Mouse (Mus musculus) limb, embryonic 11.5 days (tissue): ENCODE measurements at regions not wholly inside any gene's neighbourhood (a gene's known extent, or its start where the extent isn't known, plus 50 kb on each side); places are given as distances from the start of the nearest gene placed in this dataset.
A peak's percentile ranks its signal among the peaks of the same experiment; 100 is the strongest.

Experiments used
- ATAC-seq: fragments of 200-750 bp; cut with Nextera tagmentation; 2 replicates; pipeline ENCODE4 v1.8.0; 2017; ENCODE audit warnings: low read depth; ENCODE audit not compliant: insufficient number of reproducible peaks, low FRiP score, low TSS enrichment
- DNase-seq: peaks from one replicate; pipeline ENCODE4 v3.0.0-alpha.2; 2015; ENCODE audit warnings: low spot score
- H3K27ac ChIP-seq: fragments of 300-500 bp; sonication (generic); replicated peaks from 2 replicates; pipeline ENCODE4 v1.5.1; 2014; ENCODE audit warnings: low read depth, mild to moderate bottlenecking, low read length
- H3K27me3 ChIP-seq: fragments of 300-500 bp; sonication (generic); 2 replicates; pipeline ENCODE4 v1.6.1; 2014; ENCODE audit warnings: mild to moderate bottlenecking, low read length, mixed read lengths; ENCODE audit not compliant: control insufficient read depth, insufficient read depth
- H3K36me3 ChIP-seq: fragments of 300-500 bp; sonication (generic); 2 replicates; pipeline ENCODE4 v1.6.1; 2014; ENCODE audit warnings: mild to moderate bottlenecking, low read length, moderate library complexity, mixed read lengths; ENCODE audit not compliant: control insufficient read depth, insufficient read depth
- H3K4me1 ChIP-seq: fragments of 300-500 bp; sonication (generic); 2 replicates; pipeline ENCODE4 v1.6.1; 2014; ENCODE audit warnings: low read length, mixed read lengths; ENCODE audit not compliant: control insufficient read depth, insufficient read depth
- H3K4me2 ChIP-seq: fragments of 300-500 bp; sonication (generic); 2 replicates; pipeline ENCODE4 v1.6.1; 2014; ENCODE audit warnings: low read depth, mild to moderate bottlenecking, moderate library complexity; ENCODE audit not compliant: severe bottlenecking
- H3K4me3 ChIP-seq: fragments of 300-500 bp; sonication (generic); 2 replicates; pipeline ENCODE4 v1.5.1; 2014; ENCODE audit warnings: low read depth, low read length
- H3K9ac ChIP-seq: fragments of 300-500 bp; sonication (generic); 2 replicates; pipeline ENCODE4 v1.6.1; 2014; ENCODE audit warnings: mild to moderate bottlenecking, low read length
- H3K9me3 ChIP-seq: fragments of 300-500 bp; sonication (generic); 2 replicates; pipeline ENCODE4 v1.6.1; 2016; ENCODE audit warnings: low read length; ENCODE audit not compliant: control insufficient read depth
- WGBS: fragments of 180-500 bp; shearing (Covaris S2); extraction: QIAGEN DNeasy Blood & Tissue Kit; methylation state at CpG from one replicate; pipeline ENCODE4 v1.1.7; 2014; 5-methylcytosine and 5-hydroxymethylcytosine counted together

DNA sequence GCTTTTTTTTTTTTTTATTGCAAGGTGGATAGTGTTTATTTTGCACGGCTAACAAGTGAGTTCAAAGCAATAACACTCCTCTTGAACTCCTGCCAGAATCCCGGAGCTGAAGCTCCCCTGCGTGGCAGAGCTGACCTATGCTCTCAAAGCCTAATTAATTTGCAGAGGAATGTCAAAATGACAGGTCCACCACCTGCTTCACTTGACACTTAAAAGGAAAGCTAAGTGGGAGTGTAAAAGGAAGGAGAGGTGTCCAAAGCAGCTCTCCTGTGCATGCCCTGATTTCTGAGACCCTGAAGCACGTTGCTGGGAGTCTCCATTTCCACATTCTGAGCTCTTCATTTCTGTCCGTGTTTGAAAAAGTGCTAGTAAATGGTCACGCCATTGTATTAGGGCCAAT is 80.8 kb downstream of the Spry2 start:
- H3K4me2 ChIP-seq, result peak overlapping the region; percentile 18
- H3K27ac ChIP-seq, result no peak overlapping the region
- H3K36me3 ChIP-seq, result no peaks in the 10 kb centered on the region
- H3K9me3 ChIP-seq, result no peaks in the 10 kb centered on the region
- no peak overlapping the region for H3K4me3 ChIP-seq
- no peaks in the 10 kb centered on the region for H3K27me3 ChIP-seq
- peaks cover 6% of the 10 kb centered on the region; the same call in 1 of the 2 replicates for H3K4me1 ChIP-seq
- DNase-seq (peak; percentile 45), ATAC-seq (peak; percentile 27; the same call in 1 of the 2 replicates)
- H3K9ac ChIP-seq, result no peak overlapping the region
- 21% methylated on average over 6 of the region's 6 CpGs for WGBS

GRCm38 (mm10) chr14:105815281-105815680 is 81.3 kb downstream of the Spry2 start:
- no peak overlapping the region for H3K9ac ChIP-seq
- H3K4me1 ChIP-seq, result peaks cover 6% of the 10 kb centered on the region; the same call in 1 of the 2 replicates
- WGBS, result 6% methylated on average over 12 of the region's 12 CpGs
- H3K4me2 ChIP-seq, result peak overlapping the region; percentile 18
- ATAC-seq (peak; percentile 40; the same call in 1 of the 2 replicates), DNase-seq (peak; percentile 55)
- no peaks in the 10 kb centered on the region for H3K36me3 ChIP-seq
- H3K27me3 ChIP-seq, result no peaks in the 10 kb centered on the region
- H3K27ac ChIP-seq, result no peak overlapping the region
- no peaks in the 10 kb centered on the region for H3K9me3 ChIP-seq
- H3K4me3 ChIP-seq, result no peak overlapping the region

DNA sequence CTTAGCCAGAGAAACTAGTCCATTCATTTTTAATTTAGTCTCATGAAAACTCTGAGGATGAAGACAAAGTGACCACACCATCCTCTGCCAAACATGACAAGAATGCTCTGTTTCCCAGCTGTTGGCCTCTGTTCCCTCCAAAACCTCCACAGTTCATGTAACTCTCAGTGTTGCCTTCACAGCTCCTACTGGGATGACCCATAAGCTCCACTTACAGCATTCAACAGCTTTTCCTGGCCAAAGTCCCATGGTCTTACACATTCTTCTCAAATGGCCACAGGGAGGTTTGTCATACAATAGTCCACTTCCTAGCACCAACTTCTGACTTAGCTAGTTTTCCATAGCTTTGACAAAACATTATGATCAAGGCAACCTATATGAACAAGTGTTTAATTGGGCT is 83.0 kb downstream of the Spry2 start:
- Histone ChIP-seq H3K36me3 (no peaks in the 10 kb centered on the region), H3K4me1 (peaks cover 6% of the 10 kb centered on the region; the same call in 1 of the 2 replicates), H3K9ac (no peak overlapping the region), H3K27me3 (no peaks in the 10 kb centered on the region), H3K4me2 (no peak overlapping the region), H3K9me3 (no peaks in the 10 kb centered on the region), H3K27ac (no peak overlapping the region), H3K4me3 (no peak overlapping the region)
- DNase-seq, result no peak
- no peak for ATAC-seq

- H3K9ac ChIP-seq, result no peak overlapping the region
- 84% methylated on average over 6 of the region's 6 CpGs for WGBS
- H3K36me3 ChIP-seq, result no peaks in the 10 kb centered on the region
- peaks cover 6% of the 10 kb centered on the region; the same call in 1 of the 2 replicates for H3K4me1 ChIP-seq
- H3K4me3 ChIP-seq, result no peak overlapping the region
- ATAC-seq (no peak), DNase-seq (no peak)
- no peaks in the 10 kb centered on the region for H3K9me3 ChIP-seq
- H3K4me2 ChIP-seq, result no peak overlapping the region
- no peak overlapping the region for H3K27ac ChIP-seq
- no peaks in the 10 kb centered on the region for H3K27me3 ChIP-seq
These were observed 83.5 kb downstream of the Spry2 start for GRCm38 (mm10) chr14:105813097-105813496.

- H3K9ac ChIP-seq, result no peak overlapping the region
- ATAC-seq, result no peak
- H3K4me1 ChIP-seq, result peaks cover 7% of the 10 kb centered on the region
- H3K4me3 ChIP-seq, result no peak overlapping the region
- WGBS, result 81% methylated on average over 6 of the region's 6 CpGs
- peak; percentile 16 for DNase-seq
- no peak overlapping the region for H3K27ac ChIP-seq
- no peaks in the 10 kb centered on the region for H3K27me3 ChIP-seq
- no peaks in the 10 kb centered on the region for H3K9me3 ChIP-seq
- no peak overlapping the region for H3K4me2 ChIP-seq
- no peaks in the 10 kb centered on the region for H3K36me3 ChIP-seq
These were observed 90.9 kb downstream of the Spry2 start for GRCm38 (mm10) chr14:105805762-105806161.

DNA sequence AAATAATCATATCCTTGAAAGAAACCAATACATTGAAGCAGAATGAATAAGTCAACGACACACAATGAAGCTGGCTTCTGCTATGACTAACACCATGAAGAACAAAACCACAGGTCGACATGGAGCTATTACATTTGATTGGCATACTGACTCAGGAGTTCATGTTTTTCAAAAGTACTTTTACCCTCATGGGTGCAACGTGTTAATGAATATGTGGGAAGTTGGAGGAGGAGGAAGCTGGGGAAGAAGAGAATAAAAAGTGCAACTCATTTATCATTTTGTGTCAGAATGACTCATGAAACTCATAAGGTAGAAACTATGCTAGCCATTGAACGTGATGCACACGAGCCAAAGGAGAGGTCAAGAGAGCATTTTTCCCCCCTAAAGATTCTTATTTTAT is 91.3 kb downstream of the Spry2 start:
- DNase-seq (no peak), ATAC-seq (no peak)
- WGBS, result 78% methylated on average over 5 of the region's 5 CpGs
- H3K9ac ChIP-seq, result no peak overlapping the region
- H3K27me3 ChIP-seq, result no peaks in the 10 kb centered on the region
- no peaks in the 10 kb centered on the region for H3K36me3 ChIP-seq
- H3K4me2 ChIP-seq, result no peak overlapping the region
- H3K4me1 ChIP-seq, result peaks cover 7% of the 10 kb centered on the region
- H3K27ac ChIP-seq, result no peak overlapping the region
- no peak overlapping the region for H3K4me3 ChIP-seq
- H3K9me3 ChIP-seq, result no peaks in the 10 kb centered on the region

GRCm38 (mm10) chr14:105804761-105805160 is 91.9 kb downstream of the Spry2 start:
- no peak overlapping the region for H3K4me2 ChIP-seq
- H3K27ac ChIP-seq, result no peak overlapping the region
- no peak for ATAC-seq
- peaks cover 9% of the 10 kb centered on the region for H3K4me1 ChIP-seq
- no peak overlapping the region for H3K9ac ChIP-seq
- H3K36me3 ChIP-seq, result no peaks in the 10 kb centered on the region
- H3K9me3 ChIP-seq, result no peaks in the 10 kb centered on the region
- H3K4me3 ChIP-seq, result no peak overlapping the region
- H3K27me3 ChIP-seq, result no peaks in the 10 kb centered on the region
- DNase-seq, result no peak
- WGBS, result 71% methylated on average over 5 of the region's 5 CpGs

- no peaks in the 10 kb centered on the region for H3K27me3 ChIP-seq
- no peak for DNase-seq
- WGBS, result 40% methylated on average over 7 of the region's 7 CpGs
- H3K9me3 ChIP-seq, result no peaks in the 10 kb centered on the region
- peak overlapping the region; percentile 8; the same call in 1 of the 2 replicates for H3K4me2 ChIP-seq
- H3K27ac ChIP-seq, result no peak overlapping the region
- no peak overlapping the region for H3K4me3 ChIP-seq
- H3K4me1 ChIP-seq, result peaks cover 10% of the 10 kb centered on the region
- no peak overlapping the region for H3K9ac ChIP-seq
- H3K36me3 ChIP-seq, result no peaks in the 10 kb centered on the region
- no peak for ATAC-seq
These were observed 93.3 kb downstream of the Spry2 start for GRCm38 (mm10) chr14:105803281-105803680.
